Mouse (Mus musculus) heart, embryonic 11.5 days (tissue): ENCODE data around the gene H6pd. TPM values are rescaled to one million over a fixed set of nuclear protein-coding genes. Genes with fewer than 3 reads are reported as not detected.

Experiments
- ATAC-seq: fragments of 200-750 bp; cut with Nextera tagmentation; replicated peaks from 2 replicates; pipeline ENCODE4 v1.8.0; 2017; ENCODE audit warnings: moderate library complexity; ENCODE audit not compliant: insufficient number of reproducible peaks, low FRiP score, low TSS enrichment
- H3K27ac ChIP-seq: fragments of 300-500 bp; sonication (generic); 2 replicates; pipeline ENCODE4 v1.5.1; 2014; ENCODE audit warnings: mild to moderate bottlenecking, low read depth, low read length
- H3K27me3 ChIP-seq: fragments of 300-500 bp; sonication (generic); 2 replicates; pipeline ENCODE4 v1.6.1; 2014; ENCODE audit warnings: mild to moderate bottlenecking, low read length, mixed read lengths; ENCODE audit not compliant: control insufficient read depth, insufficient read depth
- H3K36me3 ChIP-seq: fragments of 300-500 bp; sonication (generic); 2 replicates; pipeline ENCODE4 v1.6.1; 2014; ENCODE audit warnings: mild to moderate bottlenecking, low read length, moderate library complexity, mixed read lengths; ENCODE audit not compliant: control insufficient read depth, insufficient read depth
- H3K4me1 ChIP-seq: fragments of 300-500 bp; sonication (generic); 2 replicates; pipeline ENCODE4 v1.6.1; 2014; ENCODE audit warnings: low read length; ENCODE audit not compliant: control insufficient read depth, insufficient read depth
- H3K4me2 ChIP-seq: fragments of 300-500 bp; sonication (generic); 2 replicates; pipeline ENCODE4 v1.6.1; 2014; ENCODE audit warnings: mild to moderate bottlenecking, moderate library complexity
- H3K4me3 ChIP-seq: fragments of 300-500 bp; sonication (generic); 2 replicates; pipeline ENCODE4 v1.5.1; 2014; ENCODE audit warnings: low read depth, low read length
- H3K9ac ChIP-seq: fragments of 300-500 bp; sonication (generic); 2 replicates; pipeline ENCODE4 v1.6.1; 2014; ENCODE audit warnings: mild to moderate bottlenecking, low read depth, low read length, moderate library complexity
- H3K9me3 ChIP-seq: fragments of 300-500 bp; sonication (generic); replicated peaks from 2 replicates; pipeline ENCODE4 v1.6.1; 2016; ENCODE audit warnings: low read length; ENCODE audit not compliant: control insufficient read depth
- WGBS: fragments of 180-500 bp; shearing (Covaris S2); extraction: QIAGEN DNeasy Blood & Tissue Kit; methylation state at CpG from one replicate; pipeline ENCODE4 v1.1.7; 2014; ENCODE audit not compliant: insufficient replicate concordance; 5-methylcytosine and 5-hydroxymethylcytosine counted together
- polyA plus RNA-seq: library from polyadenylated mRNA; unstranded; fragments of >200 nt; fragmentation: Nextera tagmentation; extraction: Ambion mirVana; gene quantifications from 2 replicates; pipeline ENCODE4 v1.2.1, GENCODE M21; 2014

The H6pd gene
- polyA plus RNA-seq, 1 experiment from 2014 or later, result 4.8 TPM

- no peaks in the 10 kb centered on the region for H3K9me3 ChIP-seq
- peak overlapping the region; percentile 22; the same call in 1 of the 2 replicates for H3K4me3 ChIP-seq
- no peak; the same call in 1 of the 2 replicates for ATAC-seq
- peak overlapping the region; percentile 71 for H3K4me2 ChIP-seq
- no peak overlapping the region for H3K27ac ChIP-seq
- H3K27me3 ChIP-seq, result no peaks in the 10 kb centered on the region
- WGBS, result 4% methylated on average over 12 of the region's 12 CpGs
- H3K9ac ChIP-seq, result peak overlapping the region; percentile 43; the same call in 1 of the 2 replicates
- no peaks in the 10 kb centered on the region for H3K36me3 ChIP-seq
- H3K4me1 ChIP-seq, result peaks cover 19% of the 10 kb centered on the region
These were observed 29.0 kb downstream of the H6pd start for GRCm38 (mm10) chr4:149979819-149980308.

- H3K27me3 ChIP-seq, result no peaks in the 10 kb centered on the region
- 79% methylated on average over 2 of the region's 2 CpGs for WGBS
- no peak overlapping the region for H3K4me3 ChIP-seq
- no peak overlapping the region for H3K9ac ChIP-seq
- no peaks in the 10 kb centered on the region for H3K9me3 ChIP-seq
- H3K36me3 ChIP-seq, result no peaks in the 10 kb centered on the region
- H3K27ac ChIP-seq, result no peak overlapping the region
- peaks cover 19% of the 10 kb centered on the region for H3K4me1 ChIP-seq
- ATAC-seq, result no peak
- H3K4me2 ChIP-seq, result no peak overlapping the region
These were observed 30.0 kb downstream of the H6pd start for GRCm38 (mm10) chr4:149978820-149979219.

GRCm38 (mm10) chr4:149977801-149978544 lies 30.9 kb downstream of the H6pd start:
- Histone ChIP-seq H3K4me2 (peak overlapping the region; percentile 24), H3K27ac (0 out of 2 replicates have a peak overlapping the region, but pooled peaks have one; percentile 17)

GRCm38 (mm10) chr4:149977181-149977580 lies 31.6 kb downstream of the H6pd start:
- Histone ChIP-seq H3K4me2 (no peak overlapping the region), H3K4me1 (peaks cover 19% of the 10 kb centered on the region), H3K9me3 (no peaks in the 10 kb centered on the region), H3K36me3 (no peaks in the 10 kb centered on the region), H3K27me3 (no peaks in the 10 kb centered on the region), H3K27ac (no peak overlapping the region), H3K9ac (no peak overlapping the region), H3K4me3 (no peak overlapping the region)
- no peak for ATAC-seq
- WGBS, result 63% methylated on average over 6 of the region's 6 CpGs

More at GRCm38 (mm10) chr4:149977801-149978544, 30.9 kb downstream of the H6pd start:
- H3K4me3 ChIP-seq, result no peak overlapping the region
- peaks cover 19% of the 10 kb centered on the region for H3K4me1 ChIP-seq
- no peaks in the 10 kb centered on the region for H3K27me3 ChIP-seq
- no peak overlapping the region for H3K9ac ChIP-seq
- H3K36me3 ChIP-seq, result no peaks in the 10 kb centered on the region
- ATAC-seq, result no peak; the same call in 1 of the 2 replicates
- H3K9me3 ChIP-seq, result no peaks in the 10 kb centered on the region
- 54% methylated on average over 17 of the region's 17 CpGs for WGBS

- 70% methylated on average over 5 of the region's 5 CpGs for WGBS
These were observed 33.0 kb downstream of the H6pd start for GRCm38 (mm10) chr4:149975730-149976254.

GRCm38 (mm10) chr4:149975291-149975690 lies 33.5 kb downstream of the H6pd start:
- Histone ChIP-seq H3K9me3 (no peaks in the 10 kb centered on the region), H3K4me1 (peaks cover 22% of the 10 kb centered on the region), H3K4me3 (no peak overlapping the region), H3K4me2 (no peak overlapping the region), H3K9ac (no peak overlapping the region), H3K27ac (no peak overlapping the region), H3K36me3 (no peaks in the 10 kb centered on the region), H3K27me3 (no peaks in the 10 kb centered on the region)
- ATAC-seq, result no peak
- 32% methylated on average over 8 of the region's 8 CpGs for WGBS

More at GRCm38 (mm10) chr4:149975730-149976254, 33.0 kb downstream of the H6pd start:
- Histone ChIP-seq H3K9me3 (no peaks in the 10 kb centered on the region), H3K27ac (no peak overlapping the region), H3K9ac (no peak overlapping the region), H3K36me3 (no peaks in the 10 kb centered on the region), H3K4me2 (no peak overlapping the region), H3K27me3 (no peaks in the 10 kb centered on the region), H3K4me3 (no peak overlapping the region), H3K4me1 (peaks cover 22% of the 10 kb centered on the region)
- no peak for ATAC-seq

GRCm38 (mm10) chr4:149971393-149971792 lies 37.4 kb downstream of the H6pd start:
- no peak overlapping the region for H3K4me3 ChIP-seq
- no peaks in the 10 kb centered on the region for H3K36me3 ChIP-seq
- no peak overlapping the region for H3K9ac ChIP-seq
- no peak overlapping the region for H3K4me2 ChIP-seq
- no peak for ATAC-seq
- no peaks in the 10 kb centered on the region for H3K9me3 ChIP-seq
- 0 out of 2 replicates have a peak, but pooled peaks cover 6% of the 10 kb centered on the region for H3K27me3 ChIP-seq
- H3K27ac ChIP-seq, result no peak overlapping the region
- WGBS, result 47% methylated on average over 9 of the region's 9 CpGs
- peaks cover 8% of the 10 kb centered on the region for H3K4me1 ChIP-seq

- ATAC-seq, result no peak
- Histone ChIP-seq H3K4me1 (0 out of 2 replicates have a peak, but pooled peaks cover 3% of the 10 kb centered on the region), H3K4me3 (no peak overlapping the region), H3K9ac (no peak overlapping the region), H3K27me3 (0 out of 2 replicates have a peak, but pooled peaks cover 6% of the 10 kb centered on the region), H3K4me2 (no peak overlapping the region), H3K36me3 (no peaks in the 10 kb centered on the region), H3K9me3 (no peaks in the 10 kb centered on the region), H3K27ac (no peak overlapping the region)
- 38% methylated on average over 6 of the region's 6 CpGs for WGBS
These were observed 40.3 kb downstream of the H6pd start for GRCm38 (mm10) chr4:149968526-149968925.
